In genomic region chr14:76254565-76255501, GRCm38 (mm10) we compare ENCODE assay signal across 8 mouse cellular contexts.
A peak's percentile ranks its signal among the peaks of the same experiment; 100 is the strongest.
DNase-seq lines count a peak whose midpoint lies in the region; ATAC-seq and TF ChIP-seq lines count a peak whose summit lies in the region.

No protein-coding gene starts in this region.

- TF ChIP-seq POLR2A in cerebellum, adult 2 months (IDR thresholded peaks at IDR 0.05; ENCODE audit: borderline replicate concordance, insufficient read depth, low read length) = no peak

- DNase-seq in cerebellum, adult 2 months = peak; percentile 64 to 73
- DNase-seq in heart, embryonic 10.5 days (ENCODE audit: low spot score) = no peak
- peak; percentile 81 to 91 for DNase-seq in layer of hippocampus, adult 8-10 months (ENCODE audit: low spot score in 2 of 2)
- peak; percentile 49 for DNase-seq in lung, postnatal 10 days
- DNase-seq in right cerebral cortex, postnatal 36 days (ENCODE audit: low spot score in 2 of 2) = peak; percentile 64 to 66
- DNase-seq in thymus, postnatal 25 days = no peak
- no peak for DNase-seq in urinary bladder, adult 2 months (ENCODE audit: low spot score)

- H3K9me3 ChIP-seq in heart, embryonic 10.5 days = no peaks in the 10 kb centered on the region

- peak overlapping the region; percentile 0 for H3K4me3 ChIP-seq in cerebellum, adult 2 months (replicated peaks; ENCODE audit: insufficient read depth, low read depth, low read length)
- 0 out of 2 replicates have a peak overlapping the region, but pooled peaks have one; percentile 6 for H3K4me3 ChIP-seq in heart, embryonic 10.5 days

- no peaks in the 10 kb centered on the region for H3K36me3 ChIP-seq in heart, embryonic 10.5 days

- 11% methylated on average over 30 of the region's 30 CpGs for WGBS in cerebellum, adult 2 months
- WGBS in heart, embryonic 10.5 days = 37% methylated on average over 30 of the region's 30 CpGs

- peaks cover 13% of the 10 kb centered on the region for H3K4me1 ChIP-seq in cerebellum, adult 2 months (ENCODE audit: control insufficient read depth, insufficient read depth, low read length)
- H3K4me1 ChIP-seq in heart, embryonic 10.5 days = peaks cover 12% of the 10 kb centered on the region

- no peaks in the 10 kb centered on the region for H3K27me3 ChIP-seq in cerebellum, adult 2 months (ENCODE audit: control insufficient read depth, insufficient read depth, low read length)
- H3K27me3 ChIP-seq in heart, embryonic 10.5 days (ENCODE audit: insufficient read depth, poor library complexity, severe bottlenecking) = 0 out of 2 replicates have a peak, but pooled peaks cover 10% of the 10 kb centered on the region

- ATAC-seq in erythroid progenitor cell, adult 5-6 weeks (replicated peaks; ENCODE audit: low FRiP score, poor library complexity, severe bottlenecking) = 0 out of 2 replicates have a peak, but pooled peaks have one; percentile 34

- TF ChIP-seq CTCF in cerebellum, adult 2 months (IDR thresholded peaks at IDR 0.05; ENCODE audit: borderline replicate concordance, insufficient read depth, low read depth, low read length) = no peak

- H3K27ac ChIP-seq in cerebellum, adult 2 months (ENCODE audit: insufficient read depth, low read length) = no peak overlapping the region
- H3K27ac ChIP-seq in heart, embryonic 10.5 days = peak overlapping the region; percentile 79

Comparison
In these comparisons a context has a peak if more than half of its experiments do, and no peak if none do; other contexts are left out.
1. DNase-seq: peak in cerebellum, adult 2 months (2 of 2), layer of hippocampus, adult 8-10 months (2 of 2), lung, postnatal 10 days (single experiment) and right cerebral cortex, postnatal 36 days (2 of 2); none in heart, embryonic 10.5 days (single experiment), thymus, postnatal 25 days (single experiment) and urinary bladder, adult 2 months (single experiment).